Mouse (Mus musculus): Measurements from ENCODE around the gene Sft2d1. TPM values are rescaled to one million over a fixed set of nuclear protein-coding genes. Genes with fewer than 3 reads are reported as not detected.
"Not testable (repeated sequence)": the region's sequence is repeated elsewhere in the genome, so short reads cannot be mapped to it uniquely, and the experiment has no call there.

Sft2d1 gene
- total RNA-seq (2021): 10 to 100 TPM; 63.8 to 65.7 TPM
- long read RNA-seq, experiment 1, transcript Sft2d1-209 (8 exons, 1,049 nt): major isoform, 5 of 8 reads
- long read RNA-seq, experiment 1, partial matches to known transcripts: 0 of 8 reads
- long read RNA-seq, experiment 1, other reads (novel, unspliced or antisense): 3 of 8 reads
- long read RNA-seq, experiment 2, transcript Sft2d1-209 (8 exons, 1,049 nt): major isoform, 10 of 17 reads
- long read RNA-seq, experiment 2, partial matches to known transcripts: 1 of 17 reads
- long read RNA-seq, experiment 2, other reads (novel, unspliced or antisense): 4 of 17 reads

GRCm38 (mm10) chr17:8310838-8311614 is at the start of gene Sft2d1:
TSS of gene Sft2d1 (plus strand) at chr17:8311102.
- intact Hi-C loops (cut with DNase I): loop anchor here (1.0 kb wide), 2 partner anchors 28 to 61 kb away; no protein-coding TSS in a partner anchor
- DNase-seq (ENCODE audit: extremely low spot score in 1 of 2, low spot score in 2 of 2): peak; percentile 97 to 98
- Histone ChIP-seq H3K4me3 (peak within 1 kb of the TSS; percentile 92), H3K27ac (peak within 1 kb of the TSS; percentile 95)
- no peak; the same call in 1 of the 2 replicates for TF ChIP-seq CTCF (IDR thresholded peaks at IDR 0.05)

- H3K27ac ChIP-seq, H3K4me3 ChIP-seq: not testable (repeated sequence)
- DNase-seq (ENCODE audit: extremely low spot score in 1 of 2, low spot score in 2 of 2): peak; percentile 49 to 61
- intact Hi-C loops (cut with DNase I): loop anchor here (1.0 to 5.0 kb wide), 3 partner anchors 36 to 198 kb away; no protein-coding TSS in a partner anchor
- TF ChIP-seq CTCF (IDR thresholded peaks at IDR 0.05): peak; percentile 80
Measured at GRCm38 (mm10) chr17:8264638-8265037, 46.3 kb upstream of the Sft2d1 start.

- no peak overlapping the region for H3K27ac ChIP-seq
- H3K4me3 ChIP-seq: no peak overlapping the region
- intact Hi-C loops (cut with DNase I): no loop called here
- TF ChIP-seq CTCF (IDR thresholded peaks at IDR 0.05): no peak
- no peak for DNase-seq (ENCODE audit: extremely low spot score in 1 of 2, low spot score in 2 of 2)
Measured at GRCm38 (mm10) chr17:8272054-8272749, 38.7 kb upstream of the Sft2d1 start.

- DNase-seq (ENCODE audit: extremely low spot score in 1 of 2, low spot score in 2 of 2): no peak
- intact Hi-C loops (cut with DNase I): no loop called here
- no peak overlapping the region for H3K27ac ChIP-seq
- no peak overlapping the region for H3K4me3 ChIP-seq
- TF ChIP-seq CTCF (IDR thresholded peaks at IDR 0.05): no peak
Measured at GRCm38 (mm10) chr17:8272951-8273350, 38.0 kb upstream of the Sft2d1 start.

- intact Hi-C loops (cut with DNase I): no loop called here
- DNase-seq (ENCODE audit: extremely low spot score in 1 of 2, low spot score in 2 of 2): no peak
- H3K27ac ChIP-seq: no peak overlapping the region
- no peak overlapping the region for H3K4me3 ChIP-seq
- TF ChIP-seq CTCF (IDR thresholded peaks at IDR 0.05): no peak
Measured at GRCm38 (mm10) chr17:8276071-8276470, 34.8 kb upstream of the Sft2d1 start.

GRCm38 (mm10) chr17:8276680-8277079 is 34.2 kb upstream of the Sft2d1 start:
- Histone ChIP-seq H3K27ac (no peak overlapping the region), H3K4me3 (no peak overlapping the region)
- no peak for TF ChIP-seq CTCF (IDR thresholded peaks at IDR 0.05)
- intact Hi-C loops (cut with DNase I): no loop called here
- no peak for DNase-seq (ENCODE audit: extremely low spot score in 1 of 2, low spot score in 2 of 2)

GRCm38 (mm10) chr17:8277266-8277665 is 33.6 kb upstream of the Sft2d1 start:
- H3K27ac ChIP-seq: no peak overlapping the region
- no peak for DNase-seq (ENCODE audit: extremely low spot score in 1 of 2, low spot score in 2 of 2)
- TF ChIP-seq CTCF (IDR thresholded peaks at IDR 0.05): no peak
- intact Hi-C loops (cut with DNase I): no loop called here
- no peak overlapping the region for H3K4me3 ChIP-seq

GRCm38 (mm10) chr17:8278356-8278755 is 32.5 kb upstream of the Sft2d1 start:
- Histone ChIP-seq H3K4me3 (no peak overlapping the region), H3K27ac (no peak overlapping the region)
- intact Hi-C loops (cut with DNase I): no loop called here
- DNase-seq (ENCODE audit: extremely low spot score in 1 of 2, low spot score in 2 of 2): no peak
- TF ChIP-seq CTCF (IDR thresholded peaks at IDR 0.05): no peak

- peak; percentile 84 to 88 for DNase-seq (ENCODE audit: extremely low spot score in 1 of 2, low spot score in 2 of 2)
- Histone ChIP-seq H3K4me3 (peak within 1 kb of the TSS; percentile 98), H3K27ac (peak within 1 kb of the TSS; percentile 98)
- TF ChIP-seq CTCF (IDR thresholded peaks at IDR 0.05): no peak
- intact Hi-C loops (cut with DNase I): loop anchor here (1.0 kb wide), 1 partner anchor 28 kb away; the partner anchor contains the start of gene Sft2d1
Measured at GRCm38 (mm10) chr17:8282821-8283525, 27.9 kb upstream of the Sft2d1 start, which contains the start of gene Mpc1. TSS of gene Mpc1 (plus strand) at chr17:8282904.

GRCm38 (mm10) chr17:8283526-8284253 is 27.2 kb upstream of the Sft2d1 start:
- peak overlapping the region; percentile 98 for H3K4me3 ChIP-seq
- TF ChIP-seq CTCF (IDR thresholded peaks at IDR 0.05): peak; percentile 34
- intact Hi-C loops (cut with DNase I): loop anchor here (1.0 kb wide), 1 partner anchor 28 kb away; the partner anchor contains the start of gene Sft2d1

More at GRCm38 (mm10) chr17:8283526-8284253, 27.2 kb upstream of the Sft2d1 start:
- DNase-seq (ENCODE audit: extremely low spot score in 1 of 2, low spot score in 2 of 2): peak; percentile 95 to 96
- peak overlapping the region; percentile 98 for H3K27ac ChIP-seq

Data from left cerebral cortex, adult 2 months (tissue).